Mouse (Mus musculus) hindbrain, embryonic 14.5 days (tissue): ENCODE data around the gene Mpp3. TPM values are rescaled to one million over a fixed set of nuclear protein-coding genes. Genes with fewer than 3 reads are reported as not detected.
A peak's percentile ranks its signal among the peaks of the same experiment; 100 is the strongest.

Experiments
- ATAC-seq: fragments of 200-750 bp; cut with Nextera tagmentation; 2 replicates; pipeline ENCODE4 v1.8.0; 2017; ENCODE audit warnings: moderate number of reproducible peaks, mild to moderate bottlenecking, moderate TSS enrichment, moderate library complexity; ENCODE audit not compliant: low FRiP score
- DNase-seq: peaks from one replicate; pipeline ENCODE4 v3.0.0-alpha.2; 2015; ENCODE audit warnings: low spot score
- H3K27ac ChIP-seq: fragments of 300-500 bp; sonication (generic); 2 replicates; pipeline ENCODE4 v1.5.1; 2014; ENCODE audit warnings: mild to moderate bottlenecking, moderate library complexity
- H3K27me3 ChIP-seq: fragments of 300-500 bp; sonication (generic); 2 replicates; pipeline ENCODE4 v1.6.1; 2014; ENCODE audit warnings: mild to moderate bottlenecking, low read length, mixed read lengths; ENCODE audit not compliant: control insufficient read depth, insufficient read depth
- H3K36me3 ChIP-seq: fragments of 300-500 bp; sonication (generic); replicated peaks from 2 replicates; pipeline ENCODE4 v1.6.1; 2014; ENCODE audit not compliant: control insufficient read depth, insufficient read depth
- H3K4me1 ChIP-seq: fragments of 300-500 bp; sonication (generic); replicated peaks from 2 replicates; pipeline ENCODE4 v1.6.1; 2014; ENCODE audit warnings: antibody characterized with exemption, low read length, mixed read lengths; ENCODE audit not compliant: control insufficient read depth, insufficient read depth
- H3K4me2 ChIP-seq: fragments of 300-500 bp; sonication (generic); replicated peaks from 2 replicates; pipeline ENCODE4 v1.6.1; 2014; ENCODE audit warnings: mild to moderate bottlenecking, moderate library complexity
- H3K4me3 ChIP-seq: fragments of 300-500 bp; sonication (generic); replicated peaks from 2 replicates; pipeline ENCODE4 v1.5.1; 2014; ENCODE audit warnings: mild to moderate bottlenecking, low read length
- H3K9ac ChIP-seq: fragments of 300-500 bp; sonication (generic); 2 replicates; pipeline ENCODE4 v1.6.1; 2014
- H3K9me3 ChIP-seq: fragments of 300-500 bp; sonication (generic); 2 replicates; pipeline ENCODE4 v1.6.1; 2016; ENCODE audit warnings: low read length; ENCODE audit not compliant: control insufficient read depth
- WGBS: fragments of 180-500 bp; shearing (Covaris S2); extraction: QIAGEN DNeasy Blood & Tissue Kit; methylation state at CpG from one replicate; pipeline ENCODE4 v1.1.7; 2014; 5-methylcytosine and 5-hydroxymethylcytosine counted together
- polyA plus RNA-seq: library from polyadenylated mRNA; unstranded; fragments of >200 nt; fragmentation: Nextera tagmentation; extraction: Ambion mirVana; gene quantifications from 2 replicates; pipeline ENCODE4 v1.2.1, GENCODE M21; 2014

Mpp3 gene
- 53.5 and 57.2 TPM in 2 replicates for polyA plus RNA-seq

DNA sequence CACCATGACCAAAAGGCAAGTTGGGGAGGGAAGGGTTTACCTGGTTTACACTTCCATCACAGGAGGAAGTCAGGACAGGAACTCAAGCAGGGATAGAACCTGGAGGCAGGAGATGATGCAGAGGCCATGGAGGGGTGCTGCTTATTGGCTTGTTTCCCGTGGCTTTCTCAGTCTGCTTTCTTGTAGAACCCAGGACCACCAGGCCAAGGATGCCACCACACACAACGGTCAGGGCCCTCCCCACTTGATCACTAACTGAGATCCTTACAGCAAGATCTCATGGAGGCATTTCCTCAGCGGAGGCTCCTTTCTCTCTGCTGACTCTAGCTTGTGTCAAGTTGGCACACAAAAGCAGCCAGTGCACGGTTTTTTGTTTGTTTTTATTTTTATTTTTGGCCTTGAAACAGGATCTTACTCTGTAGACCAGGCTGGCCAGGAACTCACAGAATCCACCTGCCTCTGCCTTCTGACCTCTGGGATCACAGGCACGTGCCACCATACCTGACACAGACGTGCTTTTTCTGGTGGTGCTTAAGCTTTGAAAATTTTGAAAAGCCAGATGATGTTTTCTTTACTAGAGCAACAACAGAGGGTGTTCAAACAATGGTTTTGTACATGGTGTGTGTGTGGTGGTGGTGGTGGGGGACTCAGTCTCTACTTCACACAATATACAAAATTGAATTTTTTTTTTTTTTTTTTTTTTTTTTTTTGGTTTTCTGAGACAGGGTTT lies at the start of gene Mpp3:
Gene Mpp3, minus strand, starts transcription at position 375 of the 730 bp plus-strand sequence.
- peaks cover 1% of the 10 kb centered on the region for H3K36me3 ChIP-seq
- H3K4me3 ChIP-seq, result peak within 1 kb of the TSS; percentile 79
- peaks cover 32% of the 10 kb centered on the region for H3K4me1 ChIP-seq
- ATAC-seq (no peak), DNase-seq (no peak)
- 64% methylated on average over 6 of the region's 6 CpGs for WGBS
- H3K9me3 ChIP-seq, result no peaks in the 10 kb centered on the region
- H3K9ac ChIP-seq, result peak within 1 kb of the TSS; percentile 85
- H3K27ac ChIP-seq, result peak within 1 kb of the TSS; percentile 85
- H3K4me2 ChIP-seq, result peak within 1 kb of the TSS; percentile 75
- no peaks in the 10 kb centered on the region for H3K27me3 ChIP-seq

GRCm38 (mm10) chr11:102073722-102074121 lies 45.5 kb upstream of the Mpp3 start:
- no peak overlapping the region for H3K27ac ChIP-seq
- 61% methylated on average over 14 of the region's 14 CpGs for WGBS
- H3K4me1 ChIP-seq, result peaks cover 9% of the 10 kb centered on the region; the same call in 1 of the 2 replicates
- no peaks in the 10 kb centered on the region for H3K27me3 ChIP-seq
- no peak for ATAC-seq
- no peaks in the 10 kb centered on the region for H3K9me3 ChIP-seq
- DNase-seq, result no peak
- H3K36me3 ChIP-seq, result peaks cover 17% of the 10 kb centered on the region
- no peak overlapping the region for H3K4me2 ChIP-seq
- no peak overlapping the region for H3K9ac ChIP-seq
- H3K4me3 ChIP-seq, result no peak overlapping the region

- WGBS, result 87% methylated on average over 5 of the region's 5 CpGs
- H3K9ac ChIP-seq, result no peak overlapping the region
- H3K9me3 ChIP-seq, result no peaks in the 10 kb centered on the region
- H3K4me1 ChIP-seq, result peaks cover 9% of the 10 kb centered on the region; the same call in 1 of the 2 replicates
- H3K27me3 ChIP-seq, result no peaks in the 10 kb centered on the region
- DNase-seq, result no peak
- H3K4me3 ChIP-seq, result no peak overlapping the region
- ATAC-seq, result no peak
- H3K36me3 ChIP-seq, result peaks cover 7% of the 10 kb centered on the region
- no peak overlapping the region for H3K4me2 ChIP-seq
- H3K27ac ChIP-seq, result no peak overlapping the region
Observed at GRCm38 (mm10) chr11:102072729-102073128, 44.5 kb upstream of the Mpp3 start.

DNA sequence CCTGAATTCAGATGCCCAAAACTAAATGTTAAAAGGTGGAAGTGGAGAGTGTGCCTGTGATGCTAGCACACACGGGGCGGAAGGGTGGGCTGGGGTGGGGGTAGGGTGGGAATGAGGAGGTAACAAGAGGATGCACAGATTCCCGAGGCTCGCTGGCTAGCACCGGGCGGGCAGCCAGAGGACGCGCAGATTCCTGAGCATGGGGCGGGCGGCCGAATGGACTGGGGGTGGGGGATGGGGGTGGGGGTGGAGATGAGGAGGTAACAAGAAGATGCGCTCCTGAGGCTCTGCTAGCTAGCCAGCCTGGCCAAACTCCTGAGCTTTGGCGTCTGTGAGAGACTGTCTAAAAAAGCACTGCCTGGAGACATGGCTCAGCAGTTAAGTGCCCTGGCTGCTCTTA lies 42.2 kb upstream of the Mpp3 start:
- peaks cover 9% of the 10 kb centered on the region; the same call in 1 of the 2 replicates for H3K4me1 ChIP-seq
- ATAC-seq, result no peak
- H3K4me2 ChIP-seq, result peak overlapping the region; percentile 10; the same call in 1 of the 2 replicates
- H3K9me3 ChIP-seq, result no peaks in the 10 kb centered on the region
- 3% methylated on average over 13 of the region's 13 CpGs for WGBS
- no peak overlapping the region for H3K4me3 ChIP-seq
- no peak overlapping the region for H3K27ac ChIP-seq
- H3K9ac ChIP-seq, result no peak overlapping the region
- DNase-seq, result peak; percentile 26
- peaks cover 5% of the 10 kb centered on the region; the same call in 1 of the 2 replicates for H3K36me3 ChIP-seq
- H3K27me3 ChIP-seq, result no peaks in the 10 kb centered on the region

DNA sequence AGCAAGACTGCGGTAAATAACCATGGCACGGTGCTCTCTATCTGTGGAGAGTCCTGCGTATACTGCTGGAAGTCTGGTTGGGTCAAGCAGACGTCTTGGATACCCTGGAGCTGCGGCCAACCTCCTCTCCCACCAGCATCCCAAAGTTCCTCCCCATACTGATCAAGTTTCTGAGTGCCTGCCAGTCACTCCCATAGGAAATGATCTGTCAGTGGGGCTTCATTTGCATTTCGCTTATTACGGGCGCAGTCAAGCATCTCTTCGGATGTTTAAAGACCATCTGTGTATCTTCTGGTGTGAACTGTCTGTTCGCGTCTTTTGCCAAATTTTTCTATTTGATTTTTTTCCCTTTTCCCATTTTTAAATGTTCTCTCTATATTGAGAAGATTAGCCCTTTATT lies 41.4 kb upstream of the Mpp3 start:
- H3K36me3 ChIP-seq, result no peaks in the 10 kb centered on the region; the same call in 1 of the 2 replicates
- H3K9ac ChIP-seq, result no peak overlapping the region
- H3K4me2 ChIP-seq, result no peak overlapping the region
- no peak for ATAC-seq
- no peak overlapping the region for H3K4me3 ChIP-seq
- H3K27me3 ChIP-seq, result no peaks in the 10 kb centered on the region
- 44% methylated on average over 11 of the region's 11 CpGs for WGBS
- H3K9me3 ChIP-seq, result no peaks in the 10 kb centered on the region
- H3K27ac ChIP-seq, result no peak overlapping the region
- DNase-seq, result no peak
- peaks cover 9% of the 10 kb centered on the region; the same call in 1 of the 2 replicates for H3K4me1 ChIP-seq

DNA sequence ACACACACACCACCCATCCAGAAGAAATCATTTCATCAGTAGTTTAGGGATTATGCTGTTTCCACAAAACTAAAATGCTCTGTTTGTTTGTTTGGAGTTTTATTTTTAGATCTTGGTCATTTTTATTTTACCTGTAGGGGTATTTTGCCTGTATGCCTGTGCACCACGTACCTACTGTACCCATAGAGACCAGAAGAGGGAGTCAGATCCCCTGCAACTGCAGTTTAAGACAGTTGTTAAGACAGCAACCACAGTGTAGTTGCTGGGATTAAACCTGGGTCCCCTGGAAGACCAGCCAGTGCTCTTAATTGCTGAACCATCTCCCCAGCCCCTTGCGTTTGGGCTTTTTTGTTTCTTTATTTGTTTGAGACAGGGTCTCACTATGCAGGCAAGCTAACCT lies 40.7 kb upstream of the Mpp3 start:
- peaks cover 9% of the 10 kb centered on the region; the same call in 1 of the 2 replicates for H3K4me1 ChIP-seq
- DNase-seq, result no peak
- peaks cover 6% of the 10 kb centered on the region; the same call in 1 of the 2 replicates for H3K36me3 ChIP-seq
- no peak overlapping the region for H3K4me2 ChIP-seq
- no peak overlapping the region for H3K27ac ChIP-seq
- no peak overlapping the region for H3K4me3 ChIP-seq
- ATAC-seq, result no peak
- H3K9me3 ChIP-seq, result no peaks in the 10 kb centered on the region
- H3K9ac ChIP-seq, result no peak overlapping the region
- WGBS, result 40% methylated on average over 2 of the region's 2 CpGs
- no peaks in the 10 kb centered on the region for H3K27me3 ChIP-seq

- Histone ChIP-seq H3K36me3 (peaks cover 55% of the 10 kb centered on the region), H3K9ac (no peak overlapping the region), H3K4me3 (no peak overlapping the region), H3K4me1 (no peaks in the 10 kb centered on the region), H3K4me2 (no peak overlapping the region), H3K27ac (no peak overlapping the region), H3K27me3 (0 out of 2 replicates have a peak, but pooled peaks cover 6% of the 10 kb centered on the region), H3K9me3 (no peaks in the 10 kb centered on the region)
- WGBS, result 83% methylated on average over 13 of the region's 13 CpGs
- ATAC-seq (no peak), DNase-seq (no peak)
Observed at GRCm38 (mm10) chr11:102063076-102063475, 34.8 kb upstream of the Mpp3 start.

DNA sequence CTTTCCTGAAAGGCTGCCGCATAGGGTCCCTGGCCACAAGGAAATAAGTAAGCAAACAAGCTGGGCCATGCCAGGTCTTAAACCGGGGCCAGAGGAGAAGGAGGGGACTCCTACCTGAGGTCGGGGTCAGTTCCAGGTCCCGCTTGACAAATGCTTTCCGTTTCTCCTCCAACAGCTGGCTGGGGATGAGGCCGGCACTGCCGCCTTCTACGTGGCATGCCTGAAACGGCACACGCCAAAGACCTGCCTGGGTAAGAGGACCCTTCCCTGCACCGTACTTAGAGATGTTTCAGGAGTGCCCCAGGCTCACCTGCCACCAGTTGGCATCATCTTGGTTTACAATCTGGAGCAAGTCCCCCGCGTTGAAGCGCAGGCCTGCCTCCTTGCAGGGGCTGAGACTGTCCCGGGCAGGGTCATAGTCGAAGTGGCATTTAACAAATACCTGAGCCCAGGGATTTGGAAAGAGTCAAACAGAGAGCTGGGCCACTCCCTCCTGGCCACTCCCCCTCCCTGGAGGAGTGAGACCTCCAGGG lies 33.7 kb upstream of the Mpp3 start:
- no peaks in the 10 kb centered on the region for H3K4me1 ChIP-seq
- peak overlapping the region; percentile 88; the same call in 1 of the 2 replicates for H3K4me2 ChIP-seq
- peaks cover 55% of the 10 kb centered on the region for H3K36me3 ChIP-seq
- H3K4me3 ChIP-seq, result no peak overlapping the region
- 0 out of 2 replicates have a peak, but pooled peaks cover 6% of the 10 kb centered on the region for H3K27me3 ChIP-seq
- H3K9ac ChIP-seq, result no peak overlapping the region
- no peaks in the 10 kb centered on the region for H3K9me3 ChIP-seq
- WGBS, result 32% methylated on average over 16 of the region's 16 CpGs
- DNase-seq (no peak), ATAC-seq (no peak)
- H3K27ac ChIP-seq, result no peak overlapping the region

- 4% methylated on average over 23 of the region's 23 CpGs for WGBS
- H3K36me3 ChIP-seq, result peaks cover 57% of the 10 kb centered on the region
- H3K27ac ChIP-seq, result no peak overlapping the region
Observed at GRCm38 (mm10) chr11:102061236-102061940, 33.1 kb upstream of the Mpp3 start.

More at GRCm38 (mm10) chr11:102061236-102061940, 33.1 kb upstream of the Mpp3 start:
- peak overlapping the region; percentile 88 for H3K4me2 ChIP-seq
- H3K9me3 ChIP-seq, result no peaks in the 10 kb centered on the region
- H3K9ac ChIP-seq, result peak overlapping the region; percentile 61
- no peaks in the 10 kb centered on the region for H3K4me1 ChIP-seq
- ATAC-seq (peak; percentile 74), DNase-seq (peak; percentile 89)
- H3K4me3 ChIP-seq, result peak overlapping the region; percentile 37
- H3K27me3 ChIP-seq, result 0 out of 2 replicates have a peak, but pooled peaks cover 6% of the 10 kb centered on the region
